Mouse (Mus musculus): ENCODE measurements around the gene Chmp4b. TPM values are rescaled to one million over a fixed set of nuclear protein-coding genes. Genes with fewer than 3 reads are reported as not detected.

Chmp4b gene
- polyA plus RNA-seq, 1 experiment, result 217 TPM

DNA sequence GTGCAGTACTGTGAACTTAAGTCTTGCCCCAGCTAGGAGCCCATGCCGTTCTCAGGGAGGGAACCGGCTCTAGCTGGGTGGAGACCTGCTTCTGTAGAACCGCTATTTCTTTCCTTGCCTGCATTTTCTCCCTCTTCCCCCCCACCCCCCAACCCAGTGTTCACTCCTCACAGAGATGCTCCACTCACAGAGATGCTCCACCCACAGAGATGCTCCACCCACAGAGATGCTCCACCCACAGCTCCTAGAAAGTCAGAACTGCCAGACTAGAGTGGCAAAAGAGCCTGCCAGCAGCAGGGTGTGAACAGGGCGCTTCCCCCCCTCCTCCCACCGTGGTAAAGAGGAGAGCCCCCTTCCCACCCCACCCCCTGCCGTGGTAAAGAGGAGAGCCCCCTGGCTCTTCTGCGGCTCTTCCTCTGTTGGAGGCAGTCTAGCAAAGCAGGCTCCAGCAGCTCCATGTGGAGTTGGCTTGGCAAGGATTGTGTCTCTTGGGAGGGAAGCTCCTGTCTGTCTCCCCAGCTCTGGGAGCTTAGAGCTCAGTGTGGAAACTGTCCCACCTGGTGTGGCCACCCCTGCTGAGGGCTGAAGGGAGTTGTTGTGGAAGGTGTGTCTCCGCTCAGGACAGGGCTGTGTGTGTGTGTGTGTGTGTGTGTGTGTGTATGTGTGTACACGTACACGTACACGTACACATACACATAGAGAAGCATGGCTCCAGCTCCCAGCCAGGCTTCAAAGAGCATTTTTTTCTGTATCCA is 41.9 kb downstream of the Chmp4b start:
- Histone ChIP-seq H3K4me3 (ENCODE audit: insufficient read depth, low read length) (no peak overlapping the region), H3K4me1 (ENCODE audit: control insufficient read depth, insufficient read depth, low read length) (peaks cover 20% of the 10 kb centered on the region), H3K27ac (ENCODE audit: insufficient read depth, low read depth, low read length) (no peak overlapping the region)
- TF ChIP-seq CTCF (IDR thresholded peaks at IDR 0.05; ENCODE audit: low read depth, low read length) (no peak), POLR2A (IDR thresholded peaks at IDR 0.05; ENCODE audit: borderline replicate concordance, low read depth, low read length) (no peak)

DNA sequence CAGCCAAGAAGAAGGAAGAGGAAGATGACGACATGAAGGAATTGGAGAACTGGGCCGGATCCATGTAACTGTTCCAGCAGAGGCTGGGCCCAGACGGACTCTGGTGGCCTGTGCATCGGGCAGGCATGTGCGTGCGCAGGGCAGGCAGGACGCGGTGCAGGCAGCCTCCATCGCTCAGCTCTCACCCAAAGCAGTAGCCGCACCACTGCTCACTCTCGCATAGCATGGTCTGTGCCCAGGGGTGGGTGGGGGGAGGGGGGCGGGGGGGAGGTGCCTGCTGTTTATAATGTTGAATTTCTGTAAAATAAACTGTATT is 42.4 kb downstream of the Chmp4b start:
- H3K27ac ChIP-seq (ENCODE audit: insufficient read depth, low read depth, low read length), result no peak overlapping the region
- TF ChIP-seq POLR2A (IDR thresholded peaks at IDR 0.05; ENCODE audit: borderline replicate concordance, low read depth, low read length), result no peak
- no peak for TF ChIP-seq CTCF (IDR thresholded peaks at IDR 0.05; ENCODE audit: low read depth, low read length)
- no peak overlapping the region for H3K4me3 ChIP-seq (ENCODE audit: insufficient read depth, low read length)
- peaks cover 19% of the 10 kb centered on the region for H3K4me1 ChIP-seq (ENCODE audit: control insufficient read depth, insufficient read depth, low read length)

DNA sequence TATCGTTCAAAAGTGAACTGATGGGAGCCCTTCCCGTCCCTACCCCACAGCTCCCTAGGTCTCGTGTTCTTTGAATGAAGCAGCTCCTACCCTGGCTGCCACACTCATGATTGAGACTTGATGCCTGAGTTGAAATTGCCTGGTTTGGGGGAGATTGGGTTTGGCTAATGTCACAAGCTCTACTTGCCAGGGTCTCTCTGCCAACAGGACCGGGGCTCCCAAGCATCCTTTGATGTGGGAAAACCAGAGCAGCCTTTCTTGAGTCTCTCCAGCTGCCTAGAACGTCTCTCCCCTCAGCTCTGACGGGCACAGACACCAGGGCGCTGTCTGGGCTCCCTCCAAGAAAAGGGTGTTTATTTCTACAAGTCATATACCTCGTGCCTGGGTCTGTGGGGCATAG is 44.2 kb downstream of the Chmp4b start:
- no peak for TF ChIP-seq CTCF (IDR thresholded peaks at IDR 0.05; ENCODE audit: low read depth, low read length)
- no peak for TF ChIP-seq POLR2A (IDR thresholded peaks at IDR 0.05; ENCODE audit: borderline replicate concordance, low read depth, low read length)
- H3K27ac ChIP-seq (ENCODE audit: insufficient read depth, low read depth, low read length), result no peak overlapping the region
- no peak overlapping the region for H3K4me3 ChIP-seq (ENCODE audit: insufficient read depth, low read length)
- peaks cover 19% of the 10 kb centered on the region for H3K4me1 ChIP-seq (ENCODE audit: control insufficient read depth, insufficient read depth, low read length)

DNA sequence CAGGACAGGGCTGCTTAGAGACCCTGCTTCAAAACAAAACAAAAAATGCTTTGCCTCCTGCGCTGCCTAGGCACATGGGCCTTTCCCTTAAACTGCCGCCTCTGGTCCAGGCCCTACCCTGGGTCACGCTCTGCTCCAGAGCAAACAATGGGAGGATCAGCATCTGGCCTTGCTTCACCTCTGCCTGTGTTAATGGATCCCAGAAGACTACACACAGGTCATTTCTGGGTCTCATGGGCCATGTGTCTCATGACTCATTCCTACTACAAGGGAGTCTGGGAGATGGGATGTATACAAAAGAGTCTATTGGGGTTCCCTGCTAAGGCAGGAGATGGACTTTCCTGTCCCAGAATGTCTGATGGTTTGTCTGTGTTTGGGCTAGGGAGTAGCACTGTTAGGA is 45.2 kb downstream of the Chmp4b start:
- TF ChIP-seq POLR2A (IDR thresholded peaks at IDR 0.05; ENCODE audit: borderline replicate concordance, low read depth, low read length), result no peak
- no peak for TF ChIP-seq CTCF (IDR thresholded peaks at IDR 0.05; ENCODE audit: low read depth, low read length)
- no peak overlapping the region for H3K27ac ChIP-seq (ENCODE audit: insufficient read depth, low read depth, low read length)
- H3K4me3 ChIP-seq (ENCODE audit: insufficient read depth, low read length), result no peak overlapping the region
- H3K4me1 ChIP-seq (ENCODE audit: control insufficient read depth, insufficient read depth, low read length), result peaks cover 19% of the 10 kb centered on the region

DNA sequence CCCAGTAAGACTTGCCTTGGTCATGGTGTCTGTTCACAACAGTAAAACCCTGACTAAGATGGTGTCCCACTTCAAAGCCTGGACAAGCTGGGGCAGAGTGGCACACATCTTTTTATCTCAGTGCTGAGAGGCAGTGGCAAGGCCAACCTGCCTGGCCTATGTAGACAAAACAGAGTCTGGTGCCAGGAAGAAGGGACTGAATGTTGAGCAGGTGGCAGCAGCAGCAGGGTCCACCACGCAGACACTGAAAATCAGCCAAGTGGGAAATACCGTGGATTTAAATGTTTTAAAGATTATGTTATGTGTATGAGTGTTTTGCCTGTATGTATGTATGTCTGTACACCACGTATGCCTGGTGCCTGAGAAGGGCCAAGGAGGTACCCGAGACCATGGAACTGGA is 47.9 kb downstream of the Chmp4b start:
- no peak overlapping the region for H3K4me3 ChIP-seq (ENCODE audit: insufficient read depth, low read length)
- H3K27ac ChIP-seq (ENCODE audit: insufficient read depth, low read depth, low read length), result no peak overlapping the region
- TF ChIP-seq POLR2A (IDR thresholded peaks at IDR 0.05; ENCODE audit: borderline replicate concordance, low read depth, low read length) (no peak), CTCF (IDR thresholded peaks at IDR 0.05; ENCODE audit: low read depth, low read length) (no peak)
- no peaks in the 10 kb centered on the region for H3K4me1 ChIP-seq (ENCODE audit: control insufficient read depth, insufficient read depth, low read length)

DNA sequence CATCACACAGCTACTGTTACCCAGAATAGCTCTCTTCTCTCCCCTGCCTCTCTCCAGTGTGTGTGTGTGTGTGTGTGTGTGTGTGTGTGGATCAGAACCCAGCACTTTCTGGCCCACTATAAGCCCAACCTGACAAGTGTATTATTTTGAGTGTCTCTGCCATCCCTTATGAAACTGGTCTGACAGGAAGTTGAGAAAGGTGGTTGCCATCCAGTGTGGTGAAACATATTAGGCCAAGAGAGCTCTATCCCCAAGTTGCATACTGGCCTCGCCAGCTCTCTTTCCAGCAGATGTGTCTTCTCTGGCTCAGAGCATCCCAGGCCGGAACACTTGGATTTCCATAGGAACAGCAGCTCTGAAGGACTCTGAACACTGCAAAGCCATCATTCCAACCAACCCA is 48.7 kb downstream of the Chmp4b start:
- H3K27ac ChIP-seq (ENCODE audit: insufficient read depth, low read depth, low read length), result no peak overlapping the region
- no peak overlapping the region for H3K4me3 ChIP-seq (ENCODE audit: insufficient read depth, low read length)
- H3K4me1 ChIP-seq (ENCODE audit: control insufficient read depth, insufficient read depth, low read length), result no peaks in the 10 kb centered on the region
- TF ChIP-seq CTCF (IDR thresholded peaks at IDR 0.05; ENCODE audit: low read depth, low read length) (no peak), POLR2A (IDR thresholded peaks at IDR 0.05; ENCODE audit: borderline replicate concordance, low read depth, low read length) (no peak)

DNA sequence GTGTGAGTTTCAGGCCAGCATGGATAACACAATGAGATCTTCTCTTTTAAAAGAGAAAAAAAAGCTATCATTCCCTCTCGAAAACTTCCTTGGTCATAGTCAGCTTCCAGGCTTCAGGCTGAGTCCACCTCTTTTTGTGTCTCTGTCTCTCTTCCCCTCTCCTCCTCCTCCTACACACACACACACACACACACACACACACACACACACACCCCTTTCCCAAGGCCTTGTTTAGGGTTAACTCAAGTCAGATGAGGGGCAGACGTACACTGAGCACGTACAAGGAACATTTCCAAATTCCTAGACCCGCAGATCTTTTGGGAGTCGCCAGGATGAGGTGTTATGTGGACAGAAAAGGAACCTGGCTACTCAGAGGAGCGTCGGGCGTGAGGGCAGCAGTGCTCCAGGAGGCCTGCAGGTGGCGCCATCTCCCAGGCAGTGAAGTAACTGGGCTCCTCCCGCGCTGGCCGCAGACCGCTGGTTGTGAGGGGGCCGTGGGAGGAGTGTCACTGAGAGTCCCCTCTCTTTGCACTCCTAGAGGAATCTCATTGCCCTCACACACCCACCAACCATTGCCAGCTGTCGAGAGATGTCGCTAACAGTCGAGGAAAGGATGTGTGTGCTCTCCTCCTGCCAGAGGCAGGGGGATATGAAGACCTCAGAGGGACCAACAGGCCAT is 51.3 kb downstream of the Chmp4b start:
- no peak for TF ChIP-seq POLR2A (IDR thresholded peaks at IDR 0.05; ENCODE audit: borderline replicate concordance, low read depth, low read length)
- peak; percentile 88 for TF ChIP-seq CTCF (IDR thresholded peaks at IDR 0.05; ENCODE audit: low read depth, low read length)
- Histone ChIP-seq H3K4me3 (ENCODE audit: insufficient read depth, low read length) (no peak overlapping the region), H3K27ac (ENCODE audit: insufficient read depth, low read depth, low read length) (no peak overlapping the region), H3K4me1 (ENCODE audit: control insufficient read depth, insufficient read depth, low read length) (no peaks in the 10 kb centered on the region)

DNA sequence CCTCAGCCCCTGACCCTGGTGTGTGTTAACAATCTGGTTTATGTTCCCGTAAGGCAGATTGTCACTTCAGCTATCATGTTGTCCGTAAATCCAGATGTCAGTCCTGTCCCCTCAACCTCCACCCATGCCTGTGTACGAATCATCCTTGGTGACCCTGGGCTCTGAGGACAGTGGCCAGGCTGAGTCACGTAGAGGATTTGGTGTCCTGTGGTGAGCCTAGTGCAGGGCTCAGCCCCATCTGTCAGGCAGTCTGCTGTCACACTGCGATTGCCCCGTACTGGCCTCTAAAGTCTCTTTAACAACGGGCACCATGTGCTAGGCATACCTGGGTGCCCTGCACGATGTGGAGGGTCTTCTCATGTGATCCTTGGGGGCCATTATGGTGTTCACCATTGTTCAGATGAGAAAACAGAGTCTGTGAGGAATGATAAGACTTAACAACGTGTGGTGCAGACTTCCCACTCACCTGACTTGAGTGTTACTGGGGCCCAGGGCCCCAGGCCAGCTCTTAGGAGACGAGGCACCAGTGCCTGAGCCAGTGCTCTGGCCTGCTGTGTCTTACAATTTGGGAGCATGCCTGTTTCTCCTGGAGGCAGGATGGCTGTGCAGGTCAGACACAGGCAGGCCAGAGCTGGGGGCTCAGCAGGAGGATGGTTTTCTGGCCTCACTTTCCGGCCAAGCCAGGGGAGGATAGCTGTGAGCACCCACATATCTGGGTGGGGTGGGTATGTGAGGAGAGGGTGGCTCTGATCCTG is 55.2 kb downstream of the Chmp4b start:
- Histone ChIP-seq H3K27ac (ENCODE audit: insufficient read depth, low read depth, low read length) (no peak overlapping the region), H3K4me3 (ENCODE audit: insufficient read depth, low read length) (no peak overlapping the region), H3K4me1 (ENCODE audit: control insufficient read depth, insufficient read depth, low read length) (no peaks in the 10 kb centered on the region)
- TF ChIP-seq POLR2A (IDR thresholded peaks at IDR 0.05; ENCODE audit: borderline replicate concordance, low read depth, low read length) (no peak), CTCF (IDR thresholded peaks at IDR 0.05; ENCODE audit: low read depth, low read length) (no peak)

DNA sequence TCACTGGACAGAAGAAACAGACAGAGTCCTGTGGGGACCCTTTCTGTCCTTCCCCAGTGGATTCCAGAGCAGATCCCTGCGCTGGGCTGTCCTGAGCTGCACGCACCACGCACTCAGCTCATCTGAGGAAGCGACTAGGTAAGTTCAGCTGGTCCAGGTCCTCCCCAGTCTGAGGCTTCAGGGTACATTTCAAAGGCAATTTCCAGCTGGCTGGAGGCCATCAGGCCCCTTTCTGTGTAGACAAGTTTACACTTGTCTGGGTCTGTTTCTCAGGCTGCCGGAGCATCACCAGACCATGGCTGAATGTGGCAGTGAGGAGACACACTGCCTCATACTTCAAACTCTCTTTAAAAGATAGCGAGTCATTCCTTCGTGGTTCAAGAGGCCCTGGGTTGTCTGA is 55.8 kb downstream of the Chmp4b start:
- H3K4me1 ChIP-seq (ENCODE audit: control insufficient read depth, insufficient read depth, low read length), result no peaks in the 10 kb centered on the region
- TF ChIP-seq POLR2A (IDR thresholded peaks at IDR 0.05; ENCODE audit: borderline replicate concordance, low read depth, low read length), result no peak
- no peak for TF ChIP-seq CTCF (IDR thresholded peaks at IDR 0.05; ENCODE audit: low read depth, low read length)
- H3K4me3 ChIP-seq (ENCODE audit: insufficient read depth, low read length), result no peak overlapping the region
- no peak overlapping the region for H3K27ac ChIP-seq (ENCODE audit: insufficient read depth, low read depth, low read length)
